Mouse (Mus musculus) right cerebral cortex, adult 2 months (tissue): ENCODE data around the gene Vav2.

Experiments used
- DNase-seq, 2 experiments: peaks; one replicate each; pipeline ENCODE4 v3.0.0; 2021 to 2022; ENCODE audit warnings: low spot score in 2 of 2

Vav2 gene

GRCm38 (mm10) chr2:27441767-27442707, 15.2 kb upstream of the Vav2 start, which contains the start of gene Brd3os:
Gene Brd3os (plus strand): TSS chr2:27442324.
- DNase-seq = peak; percentile 96

- DNase-seq = no peak
Measured at GRCm38 (mm10) chr2:27438281-27438680, 11.4 kb upstream of the Vav2 start.

- no peak for DNase-seq
Measured at GRCm38 (mm10) chr2:27437876-27438275, 11.0 kb upstream of the Vav2 start.

- no peak for DNase-seq
Measured at GRCm38 (mm10) chr2:27432599-27432998, 5.8 kb upstream of the Vav2 start.

GRCm38 (mm10) chr2:27430621-27431020, 3.8 kb upstream of the Vav2 start:
- DNase-seq = peak; percentile 70 to 75

- DNase-seq = peak; percentile 90 to 93
Measured at GRCm38 (mm10) chr2:27428071-27428470, 1.2 kb upstream of the Vav2 start.

- DNase-seq = no peak
Measured at GRCm38 (mm10) chr2:27426406-27426854, 403 bp downstream of the Vav2 start.

GRCm38 (mm10) chr2:27425751-27426405, 955 bp downstream of the Vav2 start:
- no peak for DNase-seq

- no peak for DNase-seq
Measured at GRCm38 (mm10) chr2:27425161-27425611, 1.6 kb downstream of the Vav2 start.

- no peak for DNase-seq
Measured at GRCm38 (mm10) chr2:27423596-27423995, 3.2 kb downstream of the Vav2 start.

GRCm38 (mm10) chr2:27421293-27422068, 5.4 kb downstream of the Vav2 start:
- peak in 1 of 2 experiments; percentile 61 for DNase-seq

GRCm38 (mm10) chr2:27418577-27419070, 8.2 kb downstream of the Vav2 start:
- DNase-seq = no peak

- no peak for DNase-seq
Measured at GRCm38 (mm10) chr2:27417648-27418153, 9.1 kb downstream of the Vav2 start.

- no peak for DNase-seq
Measured at GRCm38 (mm10) chr2:27416425-27416824, 10.4 kb downstream of the Vav2 start.

GRCm38 (mm10) chr2:27415060-27415783, 11.6 kb downstream of the Vav2 start:
- DNase-seq = no peak

GRCm38 (mm10) chr2:27413936-27414657, 12.7 kb downstream of the Vav2 start:
- no peak for DNase-seq

GRCm38 (mm10) chr2:27413582-27413935, 13.3 kb downstream of the Vav2 start:
- DNase-seq = no peak

- DNase-seq = no peak
Measured at GRCm38 (mm10) chr2:27412245-27412800, 14.5 kb downstream of the Vav2 start.

- no peak for DNase-seq
Measured at GRCm38 (mm10) chr2:27411688-27412174, 15.1 kb downstream of the Vav2 start.
